Mouse (Mus musculus): Measurements from ENCODE around the gene Krt24. TPM values are rescaled to one million over a fixed set of nuclear protein-coding genes. Genes with fewer than 3 reads are reported as not detected.

The Krt24 gene
- polyA plus RNA-seq (2017; shearing (Covaris generic)) = not detected

- ATAC-seq = no peak
Observed at GRCm38 (mm10) chr11:99284833-99285312, at the start of gene Krt24. Gene Krt24 (minus strand): TSS chr11:99285262.

- no peak for ATAC-seq
Observed at GRCm38 (mm10) chr11:99333426-99333825, 48.4 kb upstream of the Krt24 start.

GRCm38 (mm10) chr11:99329655-99330054 lies 44.6 kb upstream of the Krt24 start:
- ATAC-seq = no peak

- ATAC-seq = no peak
Observed at GRCm38 (mm10) chr11:99322851-99323250, 37.8 kb upstream of the Krt24 start, which contains the start of gene Krt25. Gene Krt25 (minus strand): TSS chr11:99322951.

- no peak for ATAC-seq
Observed at GRCm38 (mm10) chr11:99321094-99321493, 36.0 kb upstream of the Krt24 start.

- ATAC-seq = no peak
Observed at GRCm38 (mm10) chr11:99319127-99319526, 34.1 kb upstream of the Krt24 start.

- no peak for ATAC-seq
Observed at GRCm38 (mm10) chr11:99316543-99316942, 31.5 kb upstream of the Krt24 start.

- no peak for ATAC-seq
Observed at GRCm38 (mm10) chr11:99314594-99314993, 29.5 kb upstream of the Krt24 start.

GRCm38 (mm10) chr11:99310882-99311281 lies 25.8 kb upstream of the Krt24 start:
- ATAC-seq = peak; percentile 32

- ATAC-seq = peak; percentile 56
Observed at GRCm38 (mm10) chr11:99307579-99307978, 22.5 kb upstream of the Krt24 start.

GRCm38 (mm10) chr11:99295039-99295438 lies 10.0 kb upstream of the Krt24 start:
- no peak for ATAC-seq

- ATAC-seq = peak; percentile 51
Observed at GRCm38 (mm10) chr11:99292846-99293245, 7.8 kb upstream of the Krt24 start.

GRCm38 (mm10) chr11:99284011-99284410 lies 1.1 kb downstream of the Krt24 start:
- ATAC-seq = no peak

- ATAC-seq = peak; percentile 53
Observed at GRCm38 (mm10) chr11:99283334-99283733, 1.7 kb downstream of the Krt24 start.

- no peak for ATAC-seq
Observed at GRCm38 (mm10) chr11:99281116-99281515, 3.9 kb downstream of the Krt24 start.

- no peak for ATAC-seq
Observed at GRCm38 (mm10) chr11:99279986-99280385, 5.1 kb downstream of the Krt24 start.

- no peak for ATAC-seq
Observed at GRCm38 (mm10) chr11:99276786-99277185, 8.3 kb downstream of the Krt24 start.

GRCm38 (mm10) chr11:99275624-99276023 lies 9.4 kb downstream of the Krt24 start:
- no peak for ATAC-seq

GRCm38 (mm10) chr11:99272721-99273120 lies 12.3 kb downstream of the Krt24 start:
- ATAC-seq = no peak

GRCm38 (mm10) chr11:99269192-99269591 lies 15.9 kb downstream of the Krt24 start:
- no peak for ATAC-seq

- ATAC-seq = no peak
Observed at GRCm38 (mm10) chr11:99265796-99266195, 19.3 kb downstream of the Krt24 start.

- ATAC-seq = no peak
Observed at GRCm38 (mm10) chr11:99265220-99265619, 19.8 kb downstream of the Krt24 start.

- ATAC-seq = no peak
Observed at GRCm38 (mm10) chr11:99256213-99256612, 28.8 kb downstream of the Krt24 start.

GRCm38 (mm10) chr11:99255316-99255715 lies 29.7 kb downstream of the Krt24 start:
- peak; percentile 93 for ATAC-seq

GRCm38 (mm10) chr11:99253893-99254292 lies 31.2 kb downstream of the Krt24 start:
- no peak for ATAC-seq
